Mouse (Mus musculus) midbrain, embryonic 15.5 days (tissue): Measurements from ENCODE around the gene Olfr1475. TPM values are rescaled to one million over a fixed set of nuclear protein-coding genes. Genes with fewer than 3 reads are reported as not detected.
"Not testable (repeated sequence)": the region's sequence is repeated elsewhere in the genome, so short reads cannot be mapped to it uniquely, and the experiment has no call there.

Source experiments
- ATAC-seq: fragments of 200-750 bp; cut with Nextera tagmentation; replicated peaks from 2 replicates; pipeline ENCODE4 v1.8.0; 2017; ENCODE audit warnings: moderate TSS enrichment
- H3K27ac ChIP-seq: fragments of 300-500 bp; sonication (generic); 2 replicates; pipeline ENCODE4 v1.5.1; 2015; ENCODE audit warnings: mild to moderate bottlenecking, inconsistent platforms
- H3K27me3 ChIP-seq: fragments of 300-500 bp; sonication (generic); replicated peaks from 2 replicates; pipeline ENCODE4 v1.6.1; 2015; ENCODE audit warnings: inconsistent platforms
- H3K36me3 ChIP-seq: fragments of 300-500 bp; sonication (generic); replicated peaks from 2 replicates; pipeline ENCODE4 v1.6.1; 2015; ENCODE audit warnings: inconsistent platforms
- H3K4me1 ChIP-seq: fragments of 300-500 bp; sonication (generic); 2 replicates; pipeline ENCODE4 v1.6.1; 2015; ENCODE audit warnings: inconsistent platforms
- H3K4me2 ChIP-seq: fragments of 300-500 bp; sonication (generic); 2 replicates; pipeline ENCODE4 v1.6.1; 2015; ENCODE audit warnings: inconsistent platforms, mild to moderate bottlenecking, moderate library complexity
- H3K4me3 ChIP-seq: fragments of 300-500 bp; sonication (generic); 2 replicates; pipeline ENCODE4 v1.5.1; 2015; ENCODE audit warnings: mild to moderate bottlenecking, inconsistent platforms
- H3K9ac ChIP-seq: fragments of 300-500 bp; sonication (generic); 2 replicates; pipeline ENCODE4 v1.6.1; 2015; ENCODE audit warnings: mild to moderate bottlenecking, inconsistent platforms
- H3K9me3 ChIP-seq: fragments of 300-500 bp; sonication (generic); 2 replicates; pipeline ENCODE4 v1.6.1; 2016; ENCODE audit warnings: inconsistent platforms
- WGBS: fragments of 180-500 bp; shearing (Covaris S2); methylation state at CpG from one replicate; pipeline ENCODE4 v1.1.7; 2015; ENCODE audit warnings: mixed read lengths; 5-methylcytosine and 5-hydroxymethylcytosine counted together
- polyA plus RNA-seq: library from polyadenylated mRNA; unstranded; fragments of >200 nt; fragmentation: Nextera tagmentation; extraction: Ambion mirVana; gene quantifications from 2 replicates; pipeline ENCODE4 v1.2.1, GENCODE M21; 2015

Gene Olfr1475
- polyA plus RNA-seq = not detected in 2 replicates

GRCm38 (mm10) chr19:13480096-13480495 lies at the start of gene Olfr1475:
TSS of gene Olfr1475 (minus strand) at chr19:13480196.
- Histone ChIP-seq H3K9ac (no peak within 1 kb of the TSS), H3K27ac (no peak within 1 kb of the TSS), H3K9me3 (no peaks in the 10 kb centered on the region), H3K4me3 (no peak within 1 kb of the TSS), H3K27me3 (no peaks in the 10 kb centered on the region), H3K36me3 (no peaks in the 10 kb centered on the region), H3K4me1 (no peaks in the 10 kb centered on the region), H3K4me2 (no peak within 1 kb of the TSS)
- no peak for ATAC-seq

- Histone ChIP-seq H3K27ac (no peak within 1 kb of the TSS), H3K4me3 (no peak within 1 kb of the TSS), H3K36me3 (no peaks in the 10 kb centered on the region), H3K4me1 (no peaks in the 10 kb centered on the region), H3K9me3 (0 out of 2 replicates have a peak, but pooled peaks cover 15% of the 10 kb centered on the region), H3K9ac (no peak within 1 kb of the TSS), H3K27me3 (no peaks in the 10 kb centered on the region), H3K4me2 (no peak within 1 kb of the TSS)
- ATAC-seq = no peak
- WGBS = 75% methylated on average over 2 of the region's 2 CpGs
Measured at GRCm38 (mm10) chr19:13527613-13528012, 47.6 kb upstream of the Olfr1475 start, which contains the start of gene Olfr1480. TSS of gene Olfr1480 (plus strand) at chr19:13527913.

GRCm38 (mm10) chr19:13500246-13500645 lies 20.2 kb upstream of the Olfr1475 start, which contains the start of gene Olfr1477:
TSS of gene Olfr1477 (plus strand) at chr19:13500546.
- no peaks in the 10 kb centered on the region for H3K4me1 ChIP-seq
- H3K4me3 ChIP-seq = no peak within 1 kb of the TSS
- H3K36me3 ChIP-seq = no peaks in the 10 kb centered on the region
- H3K9me3 ChIP-seq = 0 out of 2 replicates have a peak, but pooled peaks cover 3% of the 10 kb centered on the region
- no peaks in the 10 kb centered on the region for H3K27me3 ChIP-seq
- H3K27ac ChIP-seq = no peak within 1 kb of the TSS
- no peak within 1 kb of the TSS for H3K4me2 ChIP-seq
- ATAC-seq = no peak
- WGBS = 68% methylated on average over 3 of the region's 3 CpGs
- no peak within 1 kb of the TSS for H3K9ac ChIP-seq

- not testable (repeated sequence) for ATAC-seq, H3K4me3 ChIP-seq, H3K27ac ChIP-seq, H3K36me3 ChIP-seq, H3K27me3 ChIP-seq, H3K4me2 ChIP-seq, H3K4me1 ChIP-seq, H3K9me3 ChIP-seq, H3K9ac ChIP-seq
- WGBS = 84% methylated on average over 4 of the region's 4 CpGs
Measured at GRCm38 (mm10) chr19:13469265-13469664, 10.7 kb downstream of the Olfr1475 start, which contains the start of gene Olfr1474. TSS of gene Olfr1474 (plus strand) at chr19:13469565.

- Histone ChIP-seq H3K36me3 (no peaks in the 10 kb centered on the region), H3K4me1 (no peaks in the 10 kb centered on the region), H3K27ac (no peak within 1 kb of the TSS), H3K9ac (no peak within 1 kb of the TSS), H3K9me3 (0 out of 2 replicates have a peak, but pooled peaks cover 3% of the 10 kb centered on the region), H3K27me3 (no peaks in the 10 kb centered on the region), H3K4me2 (no peak within 1 kb of the TSS), H3K4me3 (no peak within 1 kb of the TSS)
- 75% methylated on average over 1 of the region's 1 CpGs for WGBS
- no peak for ATAC-seq
Measured at GRCm38 (mm10) chr19:13455986-13456385, 24.0 kb downstream of the Olfr1475 start, which contains the start of gene Olfr1472. TSS of gene Olfr1472 (minus strand) at chr19:13456086.

- not testable (repeated sequence) for H3K4me3 ChIP-seq, H3K9ac ChIP-seq, H3K27ac ChIP-seq, H3K4me1 ChIP-seq, H3K36me3 ChIP-seq, H3K9me3 ChIP-seq, ATAC-seq, H3K27me3 ChIP-seq, H3K4me2 ChIP-seq
- 70% methylated on average over 2 of the region's 2 CpGs for WGBS
Measured at GRCm38 (mm10) chr19:13443109-13443508, 36.9 kb downstream of the Olfr1475 start, which contains the start of gene Olfr1471. TSS of gene Olfr1471 (plus strand) at chr19:13443409.

Other genes starting within 250 kb of the Olfr1475 start
- gene Olfr1463, start 248.9 kb downstream of the Olfr1475 start, polyA plus RNA-seq = not detected in 2 replicates
- gene Olfr1465, start 164.7 kb downstream of the Olfr1475 start, polyA plus RNA-seq = not detected in 2 replicates
- gene Olfr1466, start 141.3 kb downstream of the Olfr1475 start, polyA plus RNA-seq = not detected in 2 replicates
- gene Olfr1467, start 118.0 kb downstream of the Olfr1475 start, polyA plus RNA-seq = not detected in 2 replicates
- not detected in 2 replicates for gene Olfr1469, start 72.3 kb downstream of the Olfr1475 start, polyA plus RNA-seq
- gene Olfr1471, start 36.8 kb downstream of the Olfr1475 start, polyA plus RNA-seq = not detected in 2 replicates
- gene Olfr1472, start 24.1 kb downstream of the Olfr1475 start, polyA plus RNA-seq = not detected in 2 replicates
- gene Olfr1474, start 10.6 kb downstream of the Olfr1475 start, polyA plus RNA-seq = not detected in 2 replicates
- not detected in 2 replicates for gene Olfr1477, start 20.4 kb upstream of the Olfr1475 start, polyA plus RNA-seq
- not detected in 2 replicates for gene Olfr1480, start 47.7 kb upstream of the Olfr1475 start, polyA plus RNA-seq
- not detected in 2 replicates for gene Olfr1484, start 103.3 kb upstream of the Olfr1475 start, polyA plus RNA-seq
- gene Olfr1487, start 137.2 kb upstream of the Olfr1475 start, polyA plus RNA-seq = not detected in 2 replicates
- gene Olfr1489, start 151.4 kb upstream of the Olfr1475 start, polyA plus RNA-seq = not detected in 2 replicates
- gene Olfr1490, start 170.9 kb upstream of the Olfr1475 start, polyA plus RNA-seq = not detected in 2 replicates
- not detected in 2 replicates for gene Olfr1491, start 217.1 kb upstream of the Olfr1475 start, polyA plus RNA-seq
- not detected in 2 replicates for gene Olfr1493-ps1, start 243.1 kb upstream of the Olfr1475 start, polyA plus RNA-seq